Mouse (Mus musculus): ENCODE measurements around the gene Hacd1. TPM values are rescaled to one million over a fixed set of nuclear protein-coding genes. Genes with fewer than 3 reads are reported as not detected.

The Hacd1 gene
- polyA plus RNA-seq, 1 experiment from 2014 or later = 55.1 TPM

GRCm38 (mm10) chr2:13938118-13938517 lies 117.8 kb downstream of the Hacd1 start:
- WGBS = 53% methylated on average over 2 of the region's 2 CpGs
- Histone ChIP-seq H3K4me3 (no peak overlapping the region), H3K4me2 (replicated peaks) (no peak overlapping the region), H3K9ac (replicated peaks) (no peak overlapping the region), H3K9me3 (no peaks in the 10 kb centered on the region), H3K4me1 (no peaks in the 10 kb centered on the region), H3K27me3 (no peaks in the 10 kb centered on the region), H3K27ac (replicated peaks) (no peak overlapping the region), H3K36me3 (no peaks in the 10 kb centered on the region)
- ATAC-seq (replicated peaks) = no peak

GRCm38 (mm10) chr2:13935343-13935742 lies 120.6 kb downstream of the Hacd1 start:
- 63% methylated on average over 3 of the region's 3 CpGs for WGBS
- Histone ChIP-seq H3K36me3 (no peaks in the 10 kb centered on the region), H3K27me3 (no peaks in the 10 kb centered on the region), H3K4me1 (no peaks in the 10 kb centered on the region), H3K27ac (replicated peaks) (no peak overlapping the region), H3K4me2 (replicated peaks) (no peak overlapping the region), H3K9me3 (no peaks in the 10 kb centered on the region), H3K4me3 (no peak overlapping the region), H3K9ac (replicated peaks) (no peak overlapping the region)
- no peak for ATAC-seq (replicated peaks)

DNA sequence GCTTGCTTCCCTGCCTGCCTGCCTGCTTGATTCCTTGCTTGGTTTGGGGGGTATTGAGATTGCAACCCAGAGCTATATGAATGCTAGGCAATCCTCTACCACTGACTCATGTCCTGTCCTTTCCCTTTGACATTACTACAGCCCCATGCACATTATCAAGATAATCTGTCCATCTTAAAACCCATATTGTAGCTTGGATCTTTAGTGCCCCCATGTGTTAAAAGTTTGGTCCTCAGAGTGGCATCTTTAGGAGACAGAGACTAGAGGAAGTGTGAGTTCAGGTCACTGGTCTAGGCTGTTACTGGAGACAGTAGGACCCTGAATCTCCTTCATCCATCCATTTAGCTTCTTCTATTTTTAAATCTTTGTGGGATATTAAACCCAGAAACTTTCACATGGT lies 123.7 kb downstream of the Hacd1 start:
- H3K9ac ChIP-seq (replicated peaks) = no peak overlapping the region
- no peaks in the 10 kb centered on the region for H3K4me1 ChIP-seq
- no peaks in the 10 kb centered on the region for H3K9me3 ChIP-seq
- H3K4me2 ChIP-seq (replicated peaks) = no peak overlapping the region
- H3K4me3 ChIP-seq = no peak overlapping the region
- no peaks in the 10 kb centered on the region for H3K36me3 ChIP-seq
- no peak overlapping the region for H3K27ac ChIP-seq (replicated peaks)
- ATAC-seq (replicated peaks) = no peak
- no peaks in the 10 kb centered on the region for H3K27me3 ChIP-seq

DNA sequence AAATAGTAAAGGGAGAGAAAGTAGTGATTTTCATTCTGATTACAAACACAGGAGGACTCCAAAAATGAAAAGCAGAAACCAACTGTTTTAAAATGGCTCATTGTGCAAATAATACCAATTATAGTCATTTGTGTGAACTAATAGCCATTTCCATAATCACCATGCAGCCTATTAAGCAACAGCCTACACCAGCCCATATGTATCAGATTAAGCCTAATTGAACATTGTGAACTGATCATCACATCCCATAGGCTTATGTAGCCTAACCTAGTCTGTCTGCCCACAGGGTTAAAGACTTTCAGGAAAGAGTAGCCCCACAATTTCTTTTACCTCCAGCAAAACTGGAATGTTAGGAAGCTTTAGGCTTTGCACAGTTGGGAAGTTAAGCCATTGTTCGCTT lies 125.2 kb downstream of the Hacd1 start:
- 93% methylated on average over 1 of the region's 1 CpGs for WGBS
- no peaks in the 10 kb centered on the region for H3K27me3 ChIP-seq
- H3K4me1 ChIP-seq = no peaks in the 10 kb centered on the region
- no peak overlapping the region for H3K27ac ChIP-seq (replicated peaks)
- no peaks in the 10 kb centered on the region for H3K36me3 ChIP-seq
- no peak overlapping the region for H3K4me3 ChIP-seq
- ATAC-seq (replicated peaks) = no peak
- no peak overlapping the region for H3K4me2 ChIP-seq (replicated peaks)
- no peak overlapping the region for H3K9ac ChIP-seq (replicated peaks)
- H3K9me3 ChIP-seq = no peaks in the 10 kb centered on the region

DNA sequence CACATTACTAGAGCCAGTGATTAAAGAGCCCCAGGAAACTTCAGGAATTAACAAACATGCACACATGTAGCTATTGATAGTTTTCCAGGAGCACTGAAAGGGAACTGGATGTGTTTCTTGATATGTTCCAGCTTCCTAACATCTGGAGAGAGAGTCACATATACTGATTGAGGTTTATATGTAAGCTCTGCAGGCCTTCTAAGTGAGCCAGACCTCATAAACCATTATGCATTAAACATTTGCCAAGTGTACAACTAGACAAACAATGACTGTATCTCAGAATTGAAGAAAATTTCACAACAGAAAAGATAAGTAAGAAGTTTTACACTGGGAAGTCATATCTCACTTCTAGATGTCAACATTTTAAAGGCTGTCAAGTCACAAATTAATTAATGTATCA lies 167.4 kb downstream of the Hacd1 start:
- H3K4me3 ChIP-seq = no peak overlapping the region
- no peaks in the 10 kb centered on the region for H3K36me3 ChIP-seq
- no peaks in the 10 kb centered on the region for H3K27me3 ChIP-seq
- H3K4me2 ChIP-seq (replicated peaks) = no peak overlapping the region
- no peak overlapping the region for H3K9ac ChIP-seq (replicated peaks)
- no peaks in the 10 kb centered on the region for H3K4me1 ChIP-seq
- no peak overlapping the region for H3K27ac ChIP-seq (replicated peaks)
- no peak for ATAC-seq (replicated peaks)
- no peaks in the 10 kb centered on the region for H3K9me3 ChIP-seq

DNA sequence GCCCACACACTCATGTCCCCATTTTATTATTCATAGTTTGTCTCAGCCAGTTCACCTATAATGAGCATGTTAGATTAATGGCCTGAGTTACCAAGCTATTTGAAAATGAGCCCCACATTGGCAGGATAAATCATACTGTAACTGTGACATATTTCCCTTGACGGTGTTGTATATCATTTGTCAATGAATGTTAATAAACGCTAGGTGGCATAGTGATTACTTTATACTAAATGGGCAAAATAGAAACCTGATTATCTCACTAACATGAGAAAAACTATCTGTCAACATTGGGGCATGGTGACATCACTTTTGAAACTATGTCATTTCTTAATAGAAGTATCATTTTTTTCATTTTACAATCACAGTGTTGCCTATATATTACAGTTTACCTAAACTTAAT lies 198.5 kb downstream of the Hacd1 start:
- WGBS = 70% methylated on average over 2 of the region's 2 CpGs
- no peak for ATAC-seq (replicated peaks)
- H3K36me3 ChIP-seq = no peaks in the 10 kb centered on the region

DNA sequence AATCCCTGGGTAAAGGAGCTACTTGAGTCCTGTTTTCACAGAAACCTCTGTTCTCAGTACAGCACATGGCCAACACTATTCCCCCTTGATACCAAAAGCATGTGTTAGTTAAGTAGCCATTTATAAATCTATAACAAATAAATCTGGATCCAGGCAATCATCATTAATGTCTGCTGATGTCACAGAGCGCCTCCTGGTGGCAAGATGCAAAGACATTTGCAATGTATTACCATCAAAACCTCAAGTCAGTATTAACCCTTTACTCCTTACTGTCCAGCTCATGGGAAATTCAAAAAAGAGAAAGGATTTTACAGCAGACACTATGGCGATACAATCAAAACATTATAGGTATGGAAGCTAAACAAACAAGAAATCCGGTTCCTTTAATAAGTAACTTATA lies 200.4 kb downstream of the Hacd1 start:
- H3K4me1 ChIP-seq = no peaks in the 10 kb centered on the region
- no peak for ATAC-seq (replicated peaks)
- no peaks in the 10 kb centered on the region for H3K9me3 ChIP-seq
- no peaks in the 10 kb centered on the region for H3K27me3 ChIP-seq
- H3K4me3 ChIP-seq = no peak overlapping the region
- H3K4me2 ChIP-seq (replicated peaks) = no peak overlapping the region
- 71% methylated on average over 3 of the region's 3 CpGs for WGBS
- H3K36me3 ChIP-seq = no peaks in the 10 kb centered on the region
- H3K27ac ChIP-seq (replicated peaks) = no peak overlapping the region
- no peak overlapping the region for H3K9ac ChIP-seq (replicated peaks)

More for the DNA sequence above, 198.5 kb downstream of the Hacd1 start:
- Histone ChIP-seq H3K27ac (replicated peaks) (no peak overlapping the region), H3K4me1 (no peaks in the 10 kb centered on the region), H3K27me3 (no peaks in the 10 kb centered on the region), H3K4me2 (replicated peaks) (no peak overlapping the region), H3K9ac (replicated peaks) (no peak overlapping the region), H3K4me3 (no peak overlapping the region), H3K9me3 (no peaks in the 10 kb centered on the region)

DNA sequence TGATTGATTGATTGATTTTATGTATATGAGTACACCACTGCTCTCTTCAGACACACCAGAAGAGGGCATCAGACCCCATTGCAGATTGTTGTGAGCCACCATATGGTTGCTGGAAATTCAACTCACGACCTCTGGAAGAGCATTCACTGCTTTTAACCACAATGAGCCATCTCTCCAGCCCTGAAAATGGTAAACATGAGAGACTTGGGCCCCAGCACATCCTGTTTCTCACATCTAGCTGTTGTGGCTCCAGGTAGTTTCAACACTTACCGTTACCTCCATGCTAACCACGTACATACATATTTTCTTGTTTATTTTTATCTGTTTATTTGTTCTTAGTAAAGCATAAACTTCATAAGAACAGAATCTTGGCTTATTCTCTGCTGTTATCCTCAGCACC lies 219.6 kb downstream of the Hacd1 start:
- Histone ChIP-seq H3K9ac (replicated peaks) (no peak overlapping the region), H3K4me1 (no peaks in the 10 kb centered on the region), H3K4me3 (no peak overlapping the region), H3K4me2 (replicated peaks) (no peak overlapping the region), H3K27me3 (no peaks in the 10 kb centered on the region), H3K36me3 (no peaks in the 10 kb centered on the region), H3K9me3 (no peaks in the 10 kb centered on the region), H3K27ac (replicated peaks) (no peak overlapping the region)
- WGBS = 84% methylated on average over 3 of the region's 3 CpGs
- ATAC-seq (replicated peaks) = no peak

DNA sequence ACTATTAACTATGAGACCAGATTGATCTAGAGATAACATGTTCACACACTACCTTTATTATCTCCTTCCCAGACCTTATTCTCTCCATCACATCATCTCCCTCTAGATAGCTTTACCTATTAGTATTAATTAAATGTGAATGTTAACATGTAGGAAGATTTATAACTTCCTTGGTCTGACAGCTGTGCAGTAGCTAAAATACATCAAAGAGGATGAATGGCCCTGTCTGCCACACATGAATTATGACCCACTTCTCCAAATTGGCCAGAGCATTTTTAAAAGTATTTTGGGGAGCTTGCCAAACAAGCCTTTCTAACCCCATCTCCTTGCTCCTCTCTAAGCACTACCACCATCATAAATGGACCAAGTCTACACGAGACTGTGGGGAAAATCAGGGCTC lies 220.9 kb downstream of the Hacd1 start:
- 74% methylated on average over 1 of the region's 1 CpGs for WGBS
- no peaks in the 10 kb centered on the region for H3K9me3 ChIP-seq
- no peak overlapping the region for H3K27ac ChIP-seq (replicated peaks)
- H3K4me1 ChIP-seq = no peaks in the 10 kb centered on the region
- no peak overlapping the region for H3K4me2 ChIP-seq (replicated peaks)
- H3K9ac ChIP-seq (replicated peaks) = no peak overlapping the region
- no peaks in the 10 kb centered on the region for H3K27me3 ChIP-seq
- H3K36me3 ChIP-seq = no peaks in the 10 kb centered on the region
- H3K4me3 ChIP-seq = no peak overlapping the region
- ATAC-seq (replicated peaks) = no peak

- Histone ChIP-seq H3K36me3 (no peaks in the 10 kb centered on the region), H3K9me3 (no peaks in the 10 kb centered on the region), H3K4me1 (0 out of 2 replicates have a peak, but pooled peaks cover 4% of the 10 kb centered on the region), H3K27ac (replicated peaks) (no peak overlapping the region), H3K4me2 (replicated peaks) (no peak overlapping the region), H3K9ac (replicated peaks) (no peak overlapping the region), H3K27me3 (no peaks in the 10 kb centered on the region), H3K4me3 (no peak overlapping the region)
- WGBS = 81% methylated on average over 2 of the region's 2 CpGs
- ATAC-seq (replicated peaks) = no peak
Observed at GRCm38 (mm10) chr2:13816645-13817044, 239.3 kb downstream of the Hacd1 start.

DNA sequence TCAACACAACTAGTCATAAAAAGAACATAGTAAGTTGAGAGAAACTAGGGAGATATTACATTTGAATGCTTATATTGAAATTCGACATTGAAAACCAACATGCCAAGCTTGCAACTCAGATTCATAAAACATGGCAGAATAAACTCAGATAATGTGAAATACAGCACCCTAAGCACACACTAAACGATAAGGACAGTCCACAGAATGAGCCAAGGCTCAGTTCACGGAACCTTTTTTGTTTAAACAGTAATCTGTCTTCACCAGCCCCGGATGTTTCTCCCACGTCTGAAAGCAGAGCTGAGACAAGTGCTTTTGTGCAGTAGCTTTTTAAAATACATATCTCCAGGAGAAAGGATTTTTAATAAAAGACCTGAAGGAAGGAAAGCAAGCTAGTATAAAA lies 247.3 kb downstream of the Hacd1 start:
- no peaks in the 10 kb centered on the region for H3K36me3 ChIP-seq
- H3K9me3 ChIP-seq = no peaks in the 10 kb centered on the region
- H3K27me3 ChIP-seq = no peaks in the 10 kb centered on the region
- H3K4me3 ChIP-seq = no peak overlapping the region
- no peaks in the 10 kb centered on the region for H3K4me1 ChIP-seq
- no peak for ATAC-seq (replicated peaks)
- no peak overlapping the region for H3K27ac ChIP-seq (replicated peaks)
- 73% methylated on average over 5 of the region's 5 CpGs for WGBS
- H3K9ac ChIP-seq (replicated peaks) = no peak overlapping the region
- no peak overlapping the region for H3K4me2 ChIP-seq (replicated peaks)

GRCm38 (mm10) chr2:13808008-13808407 lies 247.9 kb downstream of the Hacd1 start:
- no peak overlapping the region for H3K4me3 ChIP-seq
- no peak overlapping the region for H3K9ac ChIP-seq (replicated peaks)
- H3K9me3 ChIP-seq = no peaks in the 10 kb centered on the region
- H3K27me3 ChIP-seq = no peaks in the 10 kb centered on the region
- H3K36me3 ChIP-seq = no peaks in the 10 kb centered on the region
- no peak overlapping the region for H3K4me2 ChIP-seq (replicated peaks)
- no peak for ATAC-seq (replicated peaks)
- H3K4me1 ChIP-seq = no peaks in the 10 kb centered on the region
- 63% methylated on average over 4 of the region's 4 CpGs for WGBS
- no peak overlapping the region for H3K27ac ChIP-seq (replicated peaks)

- no peaks in the 10 kb centered on the region for H3K27me3 ChIP-seq
- no peak overlapping the region for H3K27ac ChIP-seq (replicated peaks)
- H3K4me1 ChIP-seq = no peaks in the 10 kb centered on the region
- no peak overlapping the region for H3K4me2 ChIP-seq (replicated peaks)
- H3K36me3 ChIP-seq = no peaks in the 10 kb centered on the region
- no peak overlapping the region for H3K9ac ChIP-seq (replicated peaks)
- no peak overlapping the region for H3K4me3 ChIP-seq
- WGBS = 96% methylated on average over 3 of the region's 3 CpGs
- ATAC-seq (replicated peaks) = no peak
- H3K9me3 ChIP-seq = no peaks in the 10 kb centered on the region
Observed at GRCm38 (mm10) chr2:13806120-13806519, 249.8 kb downstream of the Hacd1 start.
